Mouse (Mus musculus) liver, embryonic 14.5 days (tissue): ENCODE results near the gene a.

Source experiments
- CTCF ChIP-seq: IDR thresholded peaks from 2 replicates; pipeline ENCODE4 v1.5.1; 2016; ENCODE audit warnings: antibody characterized with exemption, low read depth, control low read depth
- EP300 ChIP-seq: IDR thresholded peaks from 2 replicates; pipeline ENCODE4 v1.6.1; 2016; ENCODE audit warnings: antibody characterized with exemption, low read depth

DNA sequence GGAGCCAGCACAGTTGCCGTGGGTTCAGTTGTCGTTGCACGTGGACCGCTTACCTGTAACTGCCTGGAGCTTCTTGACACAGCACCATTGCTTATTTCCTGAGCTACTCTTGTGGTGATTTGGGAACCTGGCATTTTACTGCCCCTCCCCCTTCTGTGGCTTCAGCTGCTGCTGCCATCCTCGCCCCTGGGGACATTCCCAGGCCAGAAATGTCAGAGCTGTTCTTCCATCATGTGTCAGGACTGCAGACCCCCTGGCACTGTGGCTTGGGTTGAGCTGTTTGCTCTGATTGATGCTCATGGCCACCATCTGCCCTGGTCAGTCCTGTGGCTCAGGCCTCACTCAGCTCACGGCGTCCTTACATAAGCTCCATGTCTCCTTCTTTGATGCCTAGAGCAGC is 129.7 kb downstream of the a start:
- no peak for TF ChIP-seq CTCF
- no peak for TF ChIP-seq EP300
